Mouse (Mus musculus): ENCODE data around the gene Cd4. TPM values are rescaled to one million over a fixed set of nuclear protein-coding genes. Genes with fewer than 3 reads are reported as not detected.

The Cd4 gene
- total RNA-seq, 4 experiments from 2014 or later, result 0.19 to 0.54 (median 0.25) TPM

- DNase-seq (ENCODE audit: low spot score), result no peak
Observed at GRCm38 (mm10) chr6:124814858-124815774, 72.9 kb downstream of the Cd4 start.

Other genes with a start within 250 kb of the Cd4 start
- 10 to 100 TPM; 38.8 to 39.9 (median 39.1) TPM for gene Lpcat3, start 225.2 kb downstream of the Cd4 start, total RNA-seq (2022)
- 10 to 100 TPM; 64.4 to 81.5 (median 73.0) TPM for gene Emg1, start 176.0 kb downstream of the Cd4 start, total RNA-seq (2022)
- 100 to 1,000 TPM; 251 to 296 (median 279) TPM for gene Phb2, start 175.9 kb downstream of the Cd4 start, total RNA-seq (2022)
- gene Ptpn6, start 149.5 kb downstream of the Cd4 start, total RNA-seq (2022), result 1 to 10 TPM; 2.0 to 5.7 (median 3.1) TPM
- 100 to 1,000 TPM; 286 to 318 (median 310) TPM for gene Grcc10, start 146.8 kb downstream of the Cd4 start, total RNA-seq (2022)
- under 1 TPM in 1 of 4 experiments, not detected in 3; 0.41 TPM for gene Gm45234, start 132.2 kb downstream of the Cd4 start, total RNA-seq (2022)
- gene Atn1, start 131.7 kb downstream of the Cd4 start, total RNA-seq (2022), result 10 to 100 TPM; 40.9 to 48.2 (median 45.2) TPM
- gene Eno2, start 118.5 kb downstream of the Cd4 start, total RNA-seq (2022), result 1 to 10 TPM; 3.2 to 6.1 (median 4.8) TPM
- gene Lrrc23, start 108.5 kb downstream of the Cd4 start, total RNA-seq (2022), result 1 to 10 TPM in 1 of 4 experiments, under 1 TPM in 2, not detected in 1; 0.37 to 1.2 (median 0.41) TPM
- 1 to 10 TPM; 2.0 to 5.8 (median 3.2) TPM for gene Spsb2, start 79.6 kb downstream of the Cd4 start, total RNA-seq (2022)
- gene Tpi1, start 73.9 kb downstream of the Cd4 start, total RNA-seq (2022), result 1,000 to 10,000 TPM in 1 of 4 experiments, 100 to 1,000 TPM in 3; 893 to 1,022 (median 969) TPM
- 10 to 100 TPM; 72.5 to 79.7 (median 75.8) TPM for gene Usp5, start 58.7 kb downstream of the Cd4 start, total RNA-seq (2022)
- 1 to 10 TPM in 1 of 4 experiments, under 1 TPM in 3; 0.14 to 1.4 (median 0.40) TPM for gene Cdca3, start 58.7 kb downstream of the Cd4 start, total RNA-seq (2022)
- gene Gnb3, start 47.9 kb downstream of the Cd4 start, total RNA-seq (2022), result 10 to 100 TPM; 11.6 to 18.4 (median 16.7) TPM
- 1 to 10 TPM; 8.0 to 9.7 (median 9.4) TPM for gene P3h3, start 30.5 kb downstream of the Cd4 start, total RNA-seq (2022)
- 1 to 10 TPM in 1 of 4 experiments, under 1 TPM in 3; 0.31 to 1.6 (median 0.74) TPM for gene Gpr162, start 24.2 kb downstream of the Cd4 start, total RNA-seq (2022)
- under 1 TPM in 2 of 4 experiments, not detected in 2; 0.24 to 0.75 TPM for gene Lag3, start 23.5 kb upstream of the Cd4 start, total RNA-seq (2022)
- gene Ptms, start 31.9 kb upstream of the Cd4 start, total RNA-seq (2022), result 100 to 1,000 TPM; 116 to 160 (median 152) TPM
- gene Mlf2, start 43.2 kb upstream of the Cd4 start, total RNA-seq (2022), result 100 to 1,000 TPM; 177 to 202 (median 195) TPM
- 100 to 1,000 TPM in 2 of 4 experiments, 10 to 100 TPM in 2; 98.1 to 109 (median 103) TPM for gene Cops7a, start 77.3 kb upstream of the Cd4 start, total RNA-seq (2022)
- 1 to 10 TPM in 1 of 4 experiments, under 1 TPM in 3; 0.31 to 2.7 (median 0.41) TPM for gene Pianp, start 108.5 kb upstream of the Cd4 start, total RNA-seq (2022)
- gene Zfp384, start 120.9 kb upstream of the Cd4 start, total RNA-seq (2022), result 10 to 100 TPM; 21.0 to 24.4 (median 23.6) TPM
- gene Ing4, start 151.5 kb upstream of the Cd4 start, total RNA-seq (2022), result 10 to 100 TPM; 24.7 to 27.7 (median 25.1) TPM
- 1 to 10 TPM; 1.5 to 2.6 (median 2.2) TPM for gene Acrbp, start 161.5 kb upstream of the Cd4 start, total RNA-seq (2022)
- 1 to 10 TPM in 1 of 4 experiments, not detected in 3; 1.6 TPM for gene Lpar5, start 179.7 kb upstream of the Cd4 start, total RNA-seq (2022)
- gene Chd4, start 207.8 kb upstream of the Cd4 start, total RNA-seq (2022), result 100 to 1,000 TPM; 100 to 126 (median 113) TPM
- gene Nop2, start 243.7 kb upstream of the Cd4 start, total RNA-seq (2022), result 10 to 100 TPM; 16.5 to 21.5 (median 20.3) TPM